Mouse (Mus musculus): ENCODE results near the gene Adamts6. TPM values are rescaled to one million over a fixed set of nuclear protein-coding genes. Genes with fewer than 3 reads are reported as not detected.
A peak's percentile ranks its signal among the peaks of the same experiment; 100 is the strongest.

Gene Adamts6
- polyA plus RNA-seq, 1 experiment from 2014 or later = 4.5 TPM

DNA sequence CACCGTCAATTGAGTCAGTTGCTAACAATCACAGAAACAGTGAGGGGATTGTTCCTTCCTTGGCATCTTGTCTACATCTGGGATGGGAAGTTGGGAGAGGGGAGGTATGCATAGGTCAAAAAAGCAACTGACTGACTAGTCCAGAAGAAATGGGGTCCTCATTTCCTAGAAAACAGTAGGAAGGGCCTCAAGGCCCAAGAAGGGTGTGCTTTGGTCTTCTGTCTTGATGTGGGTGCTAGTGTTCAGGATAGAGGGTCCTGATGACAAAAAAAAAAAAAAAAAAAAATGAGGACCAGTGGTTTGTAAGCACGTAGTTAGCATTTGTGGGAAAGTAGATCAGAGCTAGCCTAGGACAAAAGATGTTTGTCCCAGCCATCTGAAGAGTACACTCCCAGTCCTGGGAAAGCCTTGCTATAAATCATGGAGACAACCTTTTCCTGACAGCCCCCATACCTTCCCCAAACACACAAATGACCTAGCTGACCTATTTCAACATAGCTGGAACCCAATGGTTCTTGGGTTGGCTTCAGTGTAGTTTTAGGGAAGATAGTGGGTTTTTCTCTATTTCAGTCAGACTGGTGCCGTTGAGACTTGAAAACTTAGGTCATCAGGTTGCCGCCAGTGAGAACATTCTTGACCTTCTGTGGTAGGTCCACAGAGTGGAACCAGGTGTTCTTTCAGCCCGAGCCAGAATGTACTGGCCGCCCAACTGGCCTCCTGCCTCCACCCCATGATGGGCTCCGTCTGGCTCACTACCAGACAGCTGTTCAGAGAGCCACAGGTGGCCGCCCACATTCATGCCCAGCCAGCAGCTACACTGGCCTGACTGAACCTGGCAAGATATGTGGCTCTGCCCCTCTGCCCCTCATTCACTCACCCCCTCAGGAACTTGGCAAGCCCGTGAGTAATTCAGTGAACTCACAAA, 211.7 kb downstream of the Adamts6 start:
- H3K4me1 ChIP-seq (replicated peaks) = peaks cover 14% of the 10 kb centered on the region
- H3K4me2 ChIP-seq = no peak overlapping the region
- H3K9me3 ChIP-seq = no peaks in the 10 kb centered on the region
- 56% methylated on average over 9 of the region's 9 CpGs for WGBS
- peaks cover 4% of the 10 kb centered on the region; the same call in 1 of the 2 replicates for H3K36me3 ChIP-seq
- H3K9ac ChIP-seq (replicated peaks) = no peak overlapping the region
- H3K27me3 ChIP-seq = no peaks in the 10 kb centered on the region
- H3K4me3 ChIP-seq (replicated peaks) = no peak overlapping the region
- H3K27ac ChIP-seq = no peak overlapping the region
- ATAC-seq (ENCODE audit: insufficient number of reproducible peaks, insufficient read depth, low FRiP score, low TSS enrichment, low read depth) = no peak

GRCm38 (mm10) chr13:104502406-104502805, 214.8 kb downstream of the Adamts6 start:
- no peaks in the 10 kb centered on the region for H3K36me3 ChIP-seq
- H3K4me2 ChIP-seq = no peak overlapping the region
- no peaks in the 10 kb centered on the region for H3K4me1 ChIP-seq (replicated peaks)
- H3K9ac ChIP-seq (replicated peaks) = no peak overlapping the region
- H3K27me3 ChIP-seq = no peaks in the 10 kb centered on the region
- H3K9me3 ChIP-seq = no peaks in the 10 kb centered on the region
- no peak overlapping the region for H3K27ac ChIP-seq
- 94% methylated on average over 7 of the region's 7 CpGs for WGBS
- no peak overlapping the region for H3K4me3 ChIP-seq (replicated peaks)
- ATAC-seq (ENCODE audit: insufficient number of reproducible peaks, insufficient read depth, low FRiP score, low TSS enrichment, low read depth) = no peak

GRCm38 (mm10) chr13:104504043-104504442, 216.4 kb downstream of the Adamts6 start:
- 75% methylated on average over 1 of the region's 1 CpGs for WGBS
- no peak for ATAC-seq (ENCODE audit: insufficient number of reproducible peaks, insufficient read depth, low FRiP score, low TSS enrichment, low read depth)
- H3K9me3 ChIP-seq = no peaks in the 10 kb centered on the region

DNA sequence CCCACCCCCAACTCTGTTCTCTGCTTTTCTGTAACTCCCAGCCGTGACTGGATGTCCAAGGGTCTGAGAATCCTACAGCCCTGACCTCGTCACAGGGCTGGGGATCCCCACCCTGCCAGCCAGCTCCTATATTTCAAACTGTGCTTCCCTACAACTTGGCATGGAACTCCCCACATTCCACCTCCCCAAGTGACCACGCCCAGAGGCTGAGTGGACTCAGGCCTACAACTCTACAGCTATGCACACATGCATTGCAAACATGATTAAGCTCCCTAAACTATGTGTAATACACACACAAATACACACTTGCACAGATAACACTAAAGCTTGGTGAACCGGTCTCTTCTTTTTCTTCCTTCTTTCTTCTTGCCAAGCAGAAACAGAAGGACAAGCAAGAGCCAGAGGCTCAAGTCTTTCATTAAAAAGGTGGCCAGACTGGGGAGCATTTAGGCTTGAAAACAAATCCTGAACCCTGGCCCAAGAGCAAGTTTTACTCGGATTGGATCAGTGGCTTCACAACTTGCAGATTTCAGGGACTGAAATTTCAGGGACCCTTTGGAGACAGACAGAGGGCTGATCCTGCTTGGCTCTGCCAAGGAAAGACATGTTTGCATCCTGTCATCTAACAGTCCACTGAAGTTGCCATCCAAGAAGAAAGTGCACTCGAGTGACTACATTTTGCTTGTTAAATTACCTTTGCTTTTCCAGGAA, 218.7 kb downstream of the Adamts6 start:
- H3K4me1 ChIP-seq (replicated peaks) = no peaks in the 10 kb centered on the region
- no peak overlapping the region for H3K9ac ChIP-seq (replicated peaks)
- no peaks in the 10 kb centered on the region for H3K36me3 ChIP-seq
- no peak for ATAC-seq (ENCODE audit: insufficient number of reproducible peaks, insufficient read depth, low FRiP score, low TSS enrichment, low read depth)
- H3K9me3 ChIP-seq = no peaks in the 10 kb centered on the region
- H3K27ac ChIP-seq = no peak overlapping the region
- no peak overlapping the region for H3K4me2 ChIP-seq
- no peaks in the 10 kb centered on the region for H3K27me3 ChIP-seq
- WGBS = 80% methylated on average over 6 of the region's 6 CpGs
- H3K4me3 ChIP-seq (replicated peaks) = no peak overlapping the region

More at GRCm38 (mm10) chr13:104504043-104504442, 216.4 kb downstream of the Adamts6 start:
- H3K4me1 ChIP-seq (replicated peaks) = no peaks in the 10 kb centered on the region
- H3K4me3 ChIP-seq (replicated peaks) = no peak overlapping the region
- no peak overlapping the region for H3K4me2 ChIP-seq
- H3K27me3 ChIP-seq = no peaks in the 10 kb centered on the region
- H3K27ac ChIP-seq = no peak overlapping the region
- H3K9ac ChIP-seq (replicated peaks) = no peak overlapping the region
- no peaks in the 10 kb centered on the region for H3K36me3 ChIP-seq

GRCm38 (mm10) chr13:104507671-104508070, 220.0 kb downstream of the Adamts6 start:
- Histone ChIP-seq H3K36me3 (no peaks in the 10 kb centered on the region), H3K4me2 (no peak overlapping the region), H3K9ac (replicated peaks) (no peak overlapping the region), H3K9me3 (no peaks in the 10 kb centered on the region), H3K4me1 (replicated peaks) (no peaks in the 10 kb centered on the region), H3K27ac (no peak overlapping the region), H3K27me3 (no peaks in the 10 kb centered on the region), H3K4me3 (replicated peaks) (no peak overlapping the region)
- WGBS = 90% methylated on average over 6 of the region's 6 CpGs
- ATAC-seq (ENCODE audit: insufficient number of reproducible peaks, insufficient read depth, low FRiP score, low TSS enrichment, low read depth) = no peak

DNA sequence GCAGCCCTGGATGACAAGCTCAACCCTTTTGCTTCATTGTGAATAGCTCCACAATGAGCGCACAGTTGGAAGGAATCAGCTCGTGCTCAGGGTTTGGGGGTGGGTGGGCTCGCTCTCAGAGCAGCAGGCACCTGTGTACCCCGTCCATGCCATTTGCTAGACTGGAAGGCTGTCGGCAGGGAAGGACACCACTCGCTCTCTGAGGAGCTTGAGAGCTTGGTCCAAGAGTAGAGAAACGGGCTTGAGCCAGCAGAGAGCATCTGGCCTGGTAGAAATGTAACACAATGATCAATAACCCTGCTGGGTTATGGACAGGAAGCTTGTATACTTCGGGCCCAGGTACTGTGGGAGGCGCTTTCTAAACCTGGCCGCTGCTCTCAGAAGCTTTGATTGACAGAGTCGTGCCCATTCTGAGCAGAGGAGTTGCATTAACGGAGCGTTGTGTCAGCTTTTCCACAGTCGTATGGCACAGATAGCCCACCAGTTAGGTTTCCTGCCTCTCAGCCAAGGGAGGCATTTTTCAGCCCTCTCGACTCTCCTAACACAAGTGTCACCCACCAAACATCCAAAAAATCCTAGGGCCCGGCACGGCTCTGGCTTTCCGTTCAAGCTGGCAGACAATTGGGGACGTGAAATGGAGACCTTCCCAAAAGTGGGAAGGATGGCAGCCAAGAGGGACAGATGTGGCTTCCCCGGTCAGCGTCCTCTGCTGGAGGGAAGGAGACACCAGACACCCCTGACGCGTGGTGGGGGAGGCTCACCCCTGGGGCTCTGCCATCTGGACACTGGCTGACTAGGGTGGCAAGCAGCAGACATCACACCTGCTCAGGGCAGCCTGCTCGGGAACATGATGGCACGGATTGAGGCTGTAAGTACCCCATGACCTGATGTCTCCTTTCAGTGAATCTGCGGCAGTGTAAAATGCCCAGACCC, 222.2 kb downstream of the Adamts6 start:
- ATAC-seq (ENCODE audit: insufficient number of reproducible peaks, insufficient read depth, low FRiP score, low TSS enrichment, low read depth) = no peak
- H3K27me3 ChIP-seq = no peaks in the 10 kb centered on the region
- no peak overlapping the region for H3K9ac ChIP-seq (replicated peaks)
- H3K4me1 ChIP-seq (replicated peaks) = no peaks in the 10 kb centered on the region
- no peaks in the 10 kb centered on the region for H3K9me3 ChIP-seq
- no peak overlapping the region for H3K27ac ChIP-seq
- WGBS = 81% methylated on average over 26 of the region's 26 CpGs
- no peaks in the 10 kb centered on the region for H3K36me3 ChIP-seq
- no peak overlapping the region for H3K4me3 ChIP-seq (replicated peaks)
- no peak overlapping the region for H3K4me2 ChIP-seq

GRCm38 (mm10) chr13:104510766-104511165, 223.1 kb downstream of the Adamts6 start:
- Histone ChIP-seq H3K4me2 (no peak overlapping the region), H3K27ac (no peak overlapping the region), H3K9me3 (no peaks in the 10 kb centered on the region), H3K9ac (replicated peaks) (no peak overlapping the region), H3K36me3 (no peaks in the 10 kb centered on the region), H3K4me3 (replicated peaks) (no peak overlapping the region), H3K27me3 (no peaks in the 10 kb centered on the region), H3K4me1 (replicated peaks) (no peaks in the 10 kb centered on the region)
- WGBS = 87% methylated on average over 5 of the region's 5 CpGs
- ATAC-seq (ENCODE audit: insufficient number of reproducible peaks, insufficient read depth, low FRiP score, low TSS enrichment, low read depth) = no peak

DNA sequence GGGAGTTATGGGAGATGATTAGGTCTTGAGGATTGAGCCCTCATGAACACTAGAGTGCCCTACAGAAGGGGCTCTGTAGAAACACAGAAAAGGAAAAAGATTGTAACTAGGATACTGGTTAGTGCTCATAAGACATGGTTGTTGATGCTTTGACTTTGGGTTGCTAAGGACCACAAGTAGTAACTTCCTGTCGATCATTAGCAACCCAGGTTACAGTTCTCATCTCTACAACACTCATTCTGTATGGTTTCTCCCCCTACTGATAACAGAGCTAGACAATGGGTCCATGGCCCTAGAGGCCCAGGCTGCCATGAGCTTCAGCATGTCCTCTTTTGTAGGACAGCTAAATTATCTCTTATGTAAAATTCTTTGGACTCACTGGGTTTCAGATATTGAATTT, 227.4 kb downstream of the Adamts6 start:
- Histone ChIP-seq H3K4me2 (no peak overlapping the region), H3K27ac (no peak overlapping the region), H3K4me3 (replicated peaks) (no peak overlapping the region), H3K27me3 (no peaks in the 10 kb centered on the region), H3K9ac (replicated peaks) (no peak overlapping the region), H3K4me1 (replicated peaks) (peaks cover 16% of the 10 kb centered on the region), H3K36me3 (no peaks in the 10 kb centered on the region), H3K9me3 (0 out of 2 replicates have a peak, but pooled peaks cover 5% of the 10 kb centered on the region)
- ATAC-seq (ENCODE audit: insufficient number of reproducible peaks, insufficient read depth, low FRiP score, low TSS enrichment, low read depth) = no peak
- WGBS = 84% methylated on average over 1 of the region's 1 CpGs

DNA sequence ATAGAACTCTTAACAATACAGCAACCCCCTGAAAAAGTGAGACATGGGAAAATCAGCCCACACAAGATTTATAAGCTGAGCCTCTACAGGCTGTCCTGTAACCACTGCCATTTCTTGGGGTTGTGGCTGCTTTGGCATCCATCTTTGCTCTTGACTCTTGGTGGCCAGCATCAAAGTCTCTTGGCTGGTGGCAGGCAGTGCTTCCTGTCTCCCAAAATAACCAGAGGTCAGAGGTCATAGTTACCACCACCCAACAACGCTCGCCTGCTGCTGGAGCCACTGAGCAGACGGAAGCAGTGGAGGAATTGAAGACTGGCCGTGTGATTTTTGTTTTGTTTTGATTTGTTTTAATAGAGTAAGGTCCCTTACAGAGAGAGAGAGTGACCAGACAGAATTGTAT, 228.5 kb downstream of the Adamts6 start:
- Histone ChIP-seq H3K9ac (replicated peaks) (no peak overlapping the region), H3K36me3 (no peaks in the 10 kb centered on the region), H3K27me3 (no peaks in the 10 kb centered on the region), H3K4me3 (replicated peaks) (no peak overlapping the region), H3K27ac (0 out of 2 replicates have a peak overlapping the region, but pooled peaks have one; percentile 23), H3K9me3 (0 out of 2 replicates have a peak, but pooled peaks cover 5% of the 10 kb centered on the region), H3K4me2 (no peak overlapping the region), H3K4me1 (replicated peaks) (peaks cover 16% of the 10 kb centered on the region)
- ATAC-seq (ENCODE audit: insufficient number of reproducible peaks, insufficient read depth, low FRiP score, low TSS enrichment, low read depth) = no peak
- 39% methylated on average over 4 of the region's 4 CpGs for WGBS

DNA sequence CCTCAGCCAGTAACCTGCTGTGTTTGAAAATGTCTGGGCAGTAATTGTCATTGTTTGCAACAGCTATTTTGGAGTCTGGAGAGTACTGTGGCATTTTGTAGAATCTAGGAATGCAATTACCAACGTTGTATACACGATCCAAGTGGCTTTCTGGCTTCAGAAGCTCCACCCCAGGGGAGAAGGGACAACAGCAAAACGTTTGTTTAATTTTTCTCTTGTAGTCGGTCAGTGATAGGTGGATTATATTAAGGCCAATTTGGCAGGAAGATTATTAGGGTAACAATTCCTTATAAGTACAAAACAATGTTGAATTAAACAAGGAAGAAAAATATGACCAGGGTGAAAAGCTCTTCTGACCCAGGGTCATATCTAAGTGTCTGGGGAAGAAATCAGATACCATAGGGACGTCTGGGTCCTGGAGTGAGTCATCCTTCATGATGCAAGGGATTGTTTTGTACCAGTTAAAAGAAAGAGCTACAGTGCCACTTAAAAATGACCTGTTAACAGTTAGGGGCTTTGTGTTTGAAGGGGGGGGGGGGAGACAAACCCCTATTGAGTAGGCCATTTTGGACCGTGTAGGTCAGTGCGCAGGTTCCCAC, 229.2 kb downstream of the Adamts6 start:
- Histone ChIP-seq H3K4me2 (no peak overlapping the region), H3K4me3 (replicated peaks) (no peak overlapping the region), H3K9me3 (0 out of 2 replicates have a peak, but pooled peaks cover 5% of the 10 kb centered on the region), H3K9ac (replicated peaks) (no peak overlapping the region), H3K27ac (no peak overlapping the region), H3K36me3 (no peaks in the 10 kb centered on the region), H3K4me1 (replicated peaks) (peaks cover 16% of the 10 kb centered on the region), H3K27me3 (no peaks in the 10 kb centered on the region)
- no peak for ATAC-seq (ENCODE audit: insufficient number of reproducible peaks, insufficient read depth, low FRiP score, low TSS enrichment, low read depth)
- WGBS = 50% methylated on average over 7 of the region's 7 CpGs

Measured in limb, embryonic 12.5 days (tissue).